8 mouse cellular contexts compared by ENCODE assay signal in the genomic region with DNA sequence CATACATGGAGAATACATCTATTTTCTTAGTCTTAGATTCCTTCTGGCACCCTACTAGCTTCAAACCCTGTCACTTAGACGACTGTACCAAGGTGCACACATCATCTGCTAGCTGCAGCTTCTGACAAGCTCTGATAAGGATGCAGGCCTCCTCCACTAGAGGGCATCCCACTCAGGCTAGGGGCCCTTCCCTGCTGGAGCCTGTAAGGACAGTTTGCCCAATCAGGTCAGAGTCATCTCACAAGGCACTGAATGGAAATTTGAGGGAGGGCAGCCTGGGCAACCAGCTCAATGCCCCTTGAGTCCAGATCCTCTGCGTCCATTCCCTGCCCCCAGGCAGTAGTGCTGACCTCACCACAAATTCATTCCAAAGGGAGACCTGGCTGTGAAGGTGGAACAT. TPM values are rescaled to one million over a fixed set of nuclear protein-coding genes. Genes with fewer than 3 reads are reported as not detected.
DNase-seq lines count a peak whose midpoint lies in the region; ATAC-seq and TF ChIP-seq lines count a peak whose summit lies in the region.
"Not testable (repeated sequence)": the region's sequence is repeated elsewhere in the genome, so short reads cannot be mapped to it uniquely, and the experiment has no call there.
"Had no signal": no experiment of that assay in that cellular context is flagged by ENCODE, and none has a peak within 500 bp of the region (broad histone marks: within the 10 kb centered on the region; RNA-seq: fewer than 3 reads in every experiment).

No protein-coding gene starts in this region.

- ATAC-seq in erythroblast, adult 5-6 weeks (replicated peaks; ENCODE audit: low FRiP score, poor library complexity, severe bottlenecking): peak; percentile 61; the same call in 1 of the 2 replicates

- not testable (repeated sequence) for H3K4me3 ChIP-seq in layer of hippocampus, adult 2 months

- DNase-seq in NIH3T3 (ENCODE audit: low read depth): peak; percentile 74
- peak; percentile 26 for DNase-seq in cerebellum, adult 11 months
- peak; percentile 62 for DNase-seq in heart, postnatal 4 days
- peak in 1 of 2 experiments; percentile 58 for DNase-seq in layer of hippocampus, adult 2 months (ENCODE audit: low spot score in 2 of 2)
- DNase-seq in lung, postnatal 36 days: peak; percentile 56
- DNase-seq in right cerebral cortex, postnatal 25 days: peak; percentile 43

- peak; percentile 77 for TF ChIP-seq CTCF in layer of hippocampus, adult 2 months (conservative IDR thresholded peaks at IDR 0.05)

- not testable (repeated sequence) for H3K27ac ChIP-seq in layer of hippocampus, adult 2 months

RNA-seq across cellular contexts. Expression of a gene that starts 20.7 kb away (rescaled TPM):
- 8.8 and 11.7 TPM in 2 replicates for total RNA-seq in erythroblast, adult 5-6 weeks (2015; ENCODE audit: low replicate concordance)
- 11.2 and 17.0 TPM in 2 replicates for total RNA-seq in erythroblast, adult 5-6 weeks (2017; ENCODE audit: low replicate concordance)
- 10 to 100 TPM; 60.0 to 62.1 TPM for total RNA-seq in heart, postnatal 4 days (2021)
- 10 to 100 TPM; 62.5 to 66.1 TPM for total RNA-seq in layer of hippocampus, adult 2 months (2021)

RNA-seq across cellular contexts. Expression of a gene that starts 27.7 kb away (rescaled TPM):
- not detected in 2 replicates for total RNA-seq in erythroblast, adult 5-6 weeks (2015; ENCODE audit: low replicate concordance)
- not detected in 2 replicates for total RNA-seq in erythroblast, adult 5-6 weeks (2017; ENCODE audit: low replicate concordance)
- total RNA-seq in heart, postnatal 4 days (2021): not detected
- 100 to 1,000 TPM; 102 to 117 TPM for total RNA-seq in layer of hippocampus, adult 2 months (2021)
- total RNA-seq: gastrocnemius, postnatal 36 days had no signal

RNA-seq across cellular contexts. Expression of a gene that starts 38.4 kb away (rescaled TPM):
- not detected in 2 replicates for total RNA-seq in erythroblast, adult 5-6 weeks (2015; ENCODE audit: low replicate concordance)
- total RNA-seq in erythroblast, adult 5-6 weeks (2017; ENCODE audit: low replicate concordance): not detected in 2 replicates
- not detected for total RNA-seq in heart, postnatal 4 days (2021)
- total RNA-seq in layer of hippocampus, adult 2 months (2021): not detected
- total RNA-seq: gastrocnemius, postnatal 36 days had no signal

RNA-seq across cellular contexts. Expression of a gene that starts 56.1 kb away (rescaled TPM):
- total RNA-seq in erythroblast, adult 5-6 weeks (2015; ENCODE audit: low replicate concordance): not detected in 2 replicates
- total RNA-seq in erythroblast, adult 5-6 weeks (2017; ENCODE audit: low replicate concordance): not detected in 2 replicates
- total RNA-seq in heart, postnatal 4 days (2021): not detected
- not detected for total RNA-seq in layer of hippocampus, adult 2 months (2021)
- total RNA-seq: gastrocnemius, postnatal 36 days had no signal

Comparison
In these comparisons a context has a peak if more than half of its experiments do, and no peak if none do; other contexts are left out.
1. RNA of a gene that starts 27.7 kb away (total RNA-seq): 102 to 117 TPM in layer of hippocampus, adult 2 months; not detected in erythroblast, adult 5-6 weeks and not detected in heart, postnatal 4 days; every median in the first group is over 100 times any median in the second.